Mouse (Mus musculus) embryonic fibroblast, embryonic 13.5 days (primary cell): Measurements from ENCODE around the gene Il13. TPM values are rescaled to one million over a fixed set of nuclear protein-coding genes. Genes with fewer than 3 reads are reported as not detected.

Experiments used
- H3K27ac ChIP-seq: 2 replicates; pipeline ENCODE4 v1.5.1; 2012; ENCODE audit warnings: low read length, control low read depth, inconsistent platforms; ENCODE audit not compliant: insufficient read depth
- H3K4me1 ChIP-seq: 2 replicates; pipeline ENCODE4 v1.6.1; 2011; ENCODE audit warnings: low read length; ENCODE audit not compliant: control insufficient read depth, insufficient read depth
- H3K4me3 ChIP-seq: 2 replicates; pipeline ENCODE4 v1.5.1; 2011; ENCODE audit warnings: mild to moderate bottlenecking, control low read depth, low read length; ENCODE audit not compliant: insufficient read depth
- CTCF ChIP-seq: IDR thresholded peaks from 2 replicates; pipeline ENCODE4 v1.5.1; 2011; ENCODE audit warnings: mild to moderate bottlenecking, control low read depth, low read length, moderate library complexity, borderline replicate concordance; ENCODE audit not compliant: insufficient read depth
- POLR2A ChIP-seq: IDR thresholded peaks from 2 replicates; pipeline ENCODE4 v1.6.1; 2011; ENCODE audit warnings: low read depth, mild to moderate bottlenecking, control low read depth, low read length, moderate library complexity
- polyA plus RNA-seq: library from polyadenylated mRNA; stranded (reverse); fragments of >200 nt; gene quantifications from 2 replicates; pipeline ENCODE4 v1.2.4, GENCODE M21; 2011; ENCODE audit warnings: low read depth; ENCODE audit not compliant: missing spikeins, insufficient read length

Il13 gene
- polyA plus RNA-seq, 1 experiment: not detected

DNA sequence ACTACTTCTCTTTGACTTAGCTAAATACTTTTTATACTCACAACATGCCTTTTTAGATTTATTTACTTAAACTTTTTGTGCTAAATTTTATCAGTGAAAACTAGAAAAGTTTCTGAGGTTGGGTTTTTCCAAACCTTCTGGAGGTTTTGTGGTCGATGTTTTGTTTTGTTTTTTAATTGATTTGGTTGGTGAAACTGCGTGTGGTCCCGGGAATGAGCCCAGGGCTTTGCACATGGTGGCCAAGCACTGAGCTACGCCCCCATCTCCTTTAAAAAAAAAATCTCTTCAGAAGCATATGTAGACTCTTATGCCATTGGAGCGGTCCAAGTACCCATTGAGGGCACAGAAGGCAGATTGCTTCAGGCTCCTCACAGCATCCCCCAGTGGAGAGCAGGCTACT is 43.4 kb downstream of the Il13 start:
- Histone ChIP-seq H3K4me1 (no peaks in the 10 kb centered on the region), H3K27ac (no peak overlapping the region), H3K4me3 (no peak overlapping the region)
- TF ChIP-seq CTCF (no peak), POLR2A (no peak)

DNA sequence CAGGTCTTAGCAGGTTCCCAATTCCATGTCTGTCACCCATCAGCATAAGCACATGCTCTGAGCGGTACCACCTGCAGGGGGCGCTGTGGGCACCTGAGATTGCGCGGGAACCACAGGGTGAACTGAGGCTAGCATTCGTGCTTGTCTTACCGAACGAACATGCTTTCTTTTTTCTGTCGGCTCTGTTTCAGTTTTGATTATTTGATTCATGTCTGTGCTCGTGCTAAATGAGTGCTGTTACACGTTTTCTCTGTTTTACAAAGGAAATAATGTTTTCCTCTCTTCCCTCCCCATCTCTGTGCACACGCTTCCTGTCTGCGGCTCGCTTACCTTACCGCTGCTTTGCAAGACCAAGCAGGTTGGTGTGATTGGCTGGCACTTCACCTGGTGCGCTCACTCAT is 44.1 kb downstream of the Il13 start:
- TF ChIP-seq CTCF (peak; percentile 83), POLR2A (no peak)
- Histone ChIP-seq H3K4me1 (no peaks in the 10 kb centered on the region), H3K27ac (no peak overlapping the region), H3K4me3 (no peak overlapping the region)

DNA sequence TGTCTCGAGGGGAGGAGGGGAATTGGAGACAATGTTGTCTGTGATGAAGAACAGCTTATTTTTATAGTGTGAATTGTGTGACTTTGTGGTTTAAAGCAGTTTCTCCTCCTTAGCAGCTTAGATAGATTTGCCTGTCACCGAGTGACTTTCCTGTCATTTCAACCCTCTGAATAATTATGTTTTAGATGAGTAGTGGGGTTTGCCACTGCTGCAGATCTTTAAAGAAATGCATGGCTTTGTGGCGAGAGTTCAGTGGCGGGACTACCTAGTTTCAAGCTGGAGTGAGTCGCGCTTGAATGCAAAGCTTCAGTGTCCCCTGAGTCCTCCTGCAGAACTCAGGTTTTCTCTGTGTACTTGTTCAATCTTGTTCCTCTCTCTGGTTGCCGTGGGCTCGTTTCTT is 46.2 kb downstream of the Il13 start:
- H3K4me3 ChIP-seq: no peak overlapping the region
- H3K4me1 ChIP-seq: no peaks in the 10 kb centered on the region
- H3K27ac ChIP-seq: no peak overlapping the region
- TF ChIP-seq CTCF (no peak), POLR2A (no peak)

DNA sequence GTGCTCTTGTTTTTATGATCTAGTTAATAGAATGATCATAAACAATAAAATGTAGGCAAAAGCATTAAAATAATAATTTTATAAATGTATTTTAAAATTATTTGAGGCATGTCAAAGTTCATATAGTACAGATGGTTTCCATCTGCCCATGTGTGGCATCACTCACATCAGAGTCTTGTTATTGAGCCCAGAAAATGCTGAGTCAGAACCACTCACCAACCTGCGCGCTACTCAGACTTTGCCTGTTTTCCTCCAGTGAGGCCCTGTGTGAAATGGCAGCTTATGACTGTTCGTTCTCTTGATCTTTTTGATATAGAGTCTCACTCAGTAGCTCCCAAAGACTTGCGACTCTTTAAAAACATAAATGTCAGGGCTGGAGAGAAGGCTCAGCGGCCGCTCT is 49.0 kb downstream of the Il13 start:
- Histone ChIP-seq H3K27ac (no peak overlapping the region), H3K4me3 (no peak overlapping the region), H3K4me1 (no peaks in the 10 kb centered on the region)
- no peak for TF ChIP-seq POLR2A
- no peak for TF ChIP-seq CTCF

DNA sequence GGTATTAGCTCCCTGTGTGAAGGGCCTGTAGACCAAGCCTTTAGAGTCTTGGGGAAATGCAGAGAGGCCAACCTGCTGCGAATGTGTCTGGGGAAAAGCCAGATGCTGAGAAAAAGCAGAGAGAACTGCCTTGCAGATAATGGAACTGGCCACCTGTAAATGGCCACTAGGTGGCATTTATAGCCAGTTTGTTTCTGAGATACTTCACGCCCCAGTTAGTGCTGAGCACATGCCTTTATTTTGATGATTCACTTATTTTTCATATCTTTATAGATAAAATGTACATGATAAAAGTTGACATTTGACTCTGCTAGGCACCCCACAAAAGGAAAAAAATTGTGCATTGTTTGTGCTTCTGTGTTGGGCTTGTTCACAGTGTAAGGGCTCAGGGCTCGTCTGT is 49.7 kb downstream of the Il13 start:
- TF ChIP-seq CTCF (no peak), POLR2A (no peak)
- Histone ChIP-seq H3K4me1 (no peaks in the 10 kb centered on the region), H3K4me3 (no peak overlapping the region), H3K27ac (no peak overlapping the region)

DNA sequence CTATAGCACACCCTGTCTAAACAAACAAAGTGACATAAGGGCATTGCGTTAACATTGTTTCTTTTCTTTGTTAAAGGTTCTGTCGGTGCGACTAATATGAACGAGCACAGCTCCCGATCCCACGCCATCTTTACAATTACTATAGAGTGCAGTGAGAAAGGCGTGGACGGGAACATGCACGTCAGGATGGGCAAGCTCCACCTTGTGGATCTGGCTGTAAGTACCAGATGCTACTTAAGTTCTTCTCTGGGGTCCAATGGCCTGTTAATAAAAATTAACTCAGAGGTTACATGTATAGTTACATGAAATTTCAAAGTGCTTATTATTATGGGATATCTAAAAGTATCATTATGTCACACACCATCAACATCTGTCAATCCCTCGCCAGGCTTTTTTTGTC is 51.4 kb downstream of the Il13 start:
- no peaks in the 10 kb centered on the region for H3K4me1 ChIP-seq
- no peak for TF ChIP-seq POLR2A
- peak; percentile 44; the same call in 1 of the 2 replicates for TF ChIP-seq CTCF
- H3K27ac ChIP-seq: no peak overlapping the region
- H3K4me3 ChIP-seq: no peak overlapping the region

Other genes with a start within 250 kb of the Il13 start
- gene Leap2, start 211.5 kb downstream of the Il13 start, polyA plus RNA-seq: not detected in 2 replicates
- 361 and 399 TPM in 2 replicates for gene Uqcrq, start 203.9 kb downstream of the Il13 start, polyA plus RNA-seq
- 0.68 and 1.2 TPM in 2 replicates for gene Gdf9, start 203.7 kb downstream of the Il13 start, polyA plus RNA-seq
- 0.22 TPM in 1 of 2 replicates, not detected in the other for gene Gm10447, start 177.6 kb downstream of the Il13 start, polyA plus RNA-seq
- 2.4 and 3.0 TPM in 2 replicates for gene Shroom1, start 177.5 kb downstream of the Il13 start, polyA plus RNA-seq
- gene Gm9837, start 164.2 kb downstream of the Il13 start, polyA plus RNA-seq: not detected in 2 replicates
- not detected in 2 replicates for gene Gm9945, start 154.5 kb downstream of the Il13 start, polyA plus RNA-seq
- not detected in 2 replicates for gene Sowaha, start 154.4 kb downstream of the Il13 start, polyA plus RNA-seq
- 88.6 and 91.6 TPM in 2 replicates for gene Sept8, start 115.4 kb downstream of the Il13 start, polyA plus RNA-seq
- gene Kif3a, start 67.3 kb downstream of the Il13 start, polyA plus RNA-seq: 27.3 and 35.3 TPM in 2 replicates
- gene Il4, start 16.0 kb downstream of the Il13 start, polyA plus RNA-seq: not detected in 2 replicates
- gene Rad50, start 72.6 kb upstream of the Il13 start, polyA plus RNA-seq: 25.8 and 31.7 TPM in 2 replicates
- gene Il5, start 86.1 kb upstream of the Il13 start, polyA plus RNA-seq: not detected in 2 replicates
- gene Irf1, start 135.3 kb upstream of the Il13 start, polyA plus RNA-seq: 19.7 and 35.1 TPM in 2 replicates
- not detected in 2 replicates for gene Gm17334, start 138.5 kb upstream of the Il13 start, polyA plus RNA-seq
- not detected in 2 replicates for gene Gm12216, start 224.6 kb upstream of the Il13 start, polyA plus RNA-seq